Mouse (Mus musculus) cerebellum, adult 9-10 months (tissue): ENCODE results near the gene Dntt.

Experiments used
- DNase-seq: peaks from one replicate; pipeline ENCODE4 v3.0.0; 2022

The Dntt gene

DNA sequence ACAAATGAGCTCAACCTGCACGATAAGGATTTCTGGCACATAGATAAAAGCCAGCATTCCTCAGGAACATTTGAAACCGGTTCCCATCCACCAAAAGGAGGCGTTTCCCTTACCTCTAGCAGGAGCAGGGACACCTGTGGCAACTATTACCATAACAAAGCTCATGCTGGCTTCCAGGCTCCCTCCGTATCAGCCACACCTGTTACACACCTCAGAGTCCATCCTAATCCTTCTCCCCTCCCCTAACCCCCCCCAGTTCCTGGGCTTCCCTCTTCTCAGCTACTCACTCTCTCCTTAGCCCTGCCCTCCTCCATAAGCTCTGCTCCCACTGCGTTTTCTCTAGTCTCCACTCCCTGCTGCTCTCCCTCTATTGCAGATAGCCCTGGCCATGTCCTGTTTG lies 15.5 kb upstream of the Dntt start:
- no peak for DNase-seq

DNA sequence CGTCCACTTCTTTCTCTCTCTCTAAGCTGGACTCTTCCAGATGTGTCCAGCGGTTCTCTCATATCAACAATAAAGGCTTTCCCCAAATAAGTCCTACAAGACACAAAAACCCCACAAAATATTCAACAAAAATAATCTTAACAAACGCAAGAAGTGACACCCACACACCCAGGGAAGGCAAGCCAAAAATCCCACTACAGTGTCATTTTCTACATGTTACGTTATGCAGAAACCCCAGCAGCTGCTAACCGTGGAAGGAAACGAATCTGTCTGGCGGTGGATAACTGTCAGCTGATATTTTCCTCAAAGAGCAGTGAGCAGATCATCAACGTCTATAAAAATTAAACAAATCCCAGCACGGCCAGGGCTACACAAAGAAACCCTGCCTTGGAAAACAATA lies 15.1 kb upstream of the Dntt start:
- no peak for DNase-seq

DNA sequence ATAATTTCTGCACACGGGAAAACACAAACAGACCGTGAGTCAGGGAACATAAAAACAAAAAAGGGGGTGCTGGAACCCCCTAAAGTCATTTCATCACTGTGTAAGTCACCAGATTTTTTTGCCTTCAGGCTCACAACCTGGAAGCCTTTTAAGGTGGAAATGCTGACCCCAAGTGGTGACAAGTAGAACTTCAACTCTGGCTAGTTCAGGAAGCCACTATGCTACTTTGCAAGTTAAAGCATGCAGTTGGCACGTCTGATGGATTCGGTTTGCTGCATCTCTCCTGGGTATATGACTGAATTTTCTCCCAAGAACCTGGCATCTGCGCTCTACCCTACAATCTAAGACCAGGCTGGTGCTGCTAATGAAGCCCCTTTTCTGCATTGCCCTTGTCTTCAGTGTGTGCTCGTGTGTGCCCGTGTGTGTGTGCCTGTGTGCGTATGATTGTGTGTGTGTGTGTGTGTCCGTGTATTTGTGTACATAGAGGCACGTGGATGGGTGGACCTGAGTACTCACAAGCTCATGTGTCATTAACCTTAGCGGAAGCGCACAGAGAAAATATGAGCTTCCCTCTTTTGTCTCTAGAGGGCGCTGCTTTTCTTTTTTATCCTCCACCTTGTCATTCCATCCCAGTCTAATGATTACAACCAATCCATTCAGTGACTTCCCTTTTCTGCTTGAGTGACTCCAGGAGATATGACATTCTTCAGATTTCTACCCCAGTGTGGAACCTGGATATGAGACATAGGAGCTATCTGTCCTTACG lies 12.9 kb upstream of the Dntt start:
- DNase-seq: peak; percentile 16

DNA sequence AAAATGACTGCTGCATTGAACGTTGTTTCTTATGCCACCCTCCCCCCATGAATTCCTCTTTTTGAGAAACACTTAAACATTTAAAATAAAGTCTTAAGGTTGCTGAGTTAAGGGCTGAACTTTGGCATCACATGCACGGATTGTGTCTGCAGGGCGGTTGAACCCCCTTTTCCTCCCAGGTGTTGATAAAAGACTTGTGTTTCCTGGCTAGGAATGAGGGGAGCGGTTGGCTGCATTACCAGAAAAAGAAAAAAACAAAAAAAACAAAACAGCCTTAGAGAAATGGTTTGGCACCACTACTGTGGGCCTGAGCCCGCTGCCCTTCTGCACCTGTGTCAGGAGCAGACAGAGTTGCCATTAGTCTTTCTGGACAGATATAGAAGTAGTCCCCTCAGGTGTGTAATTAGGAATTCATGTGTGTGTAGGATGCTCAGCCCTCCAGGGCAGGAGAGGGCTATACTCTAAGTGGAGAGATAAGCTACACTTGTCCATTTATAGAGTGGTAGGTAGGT lies 9.9 kb upstream of the Dntt start:
- DNase-seq: no peak

DNA sequence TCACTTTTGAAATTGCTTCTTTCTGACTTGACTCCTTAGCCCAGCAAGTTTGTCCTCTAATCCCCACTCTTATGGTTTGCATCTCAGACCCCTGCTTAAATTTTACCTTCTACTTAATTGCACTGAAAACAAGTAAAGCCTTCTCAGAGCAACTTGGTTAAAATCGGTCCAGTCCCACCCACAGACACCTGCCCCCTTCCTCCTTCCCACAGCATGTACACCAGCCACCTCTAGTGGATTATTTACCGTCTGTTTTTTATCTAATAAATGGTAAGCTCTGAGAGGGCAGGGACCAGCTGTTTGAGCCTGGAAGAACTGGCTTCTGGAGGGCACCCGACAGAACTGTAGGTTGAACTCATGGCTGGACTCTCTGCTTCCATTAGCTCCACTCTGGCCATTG lies 8.5 kb upstream of the Dntt start:
- no peak for DNase-seq

DNA sequence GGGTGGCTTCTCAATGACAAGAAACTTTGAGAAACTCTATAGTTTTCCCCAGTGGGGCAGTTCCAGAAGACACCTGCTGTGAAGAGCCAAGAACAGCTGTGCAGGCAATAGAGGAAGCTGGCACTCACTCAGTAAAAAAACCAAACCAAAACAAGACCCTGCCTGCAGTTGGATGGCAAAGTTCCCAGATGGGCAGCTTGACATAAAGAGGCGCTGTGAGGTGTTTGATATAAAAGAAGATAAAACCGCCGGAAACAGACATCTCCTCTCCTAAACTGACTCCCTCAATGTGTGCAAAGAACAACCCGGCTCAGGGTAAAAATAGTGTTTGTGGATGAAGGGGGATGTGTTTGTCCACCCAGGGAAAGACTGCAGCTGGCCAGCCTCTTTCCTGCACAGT lies 6.8 kb upstream of the Dntt start:
- no peak for DNase-seq

DNA sequence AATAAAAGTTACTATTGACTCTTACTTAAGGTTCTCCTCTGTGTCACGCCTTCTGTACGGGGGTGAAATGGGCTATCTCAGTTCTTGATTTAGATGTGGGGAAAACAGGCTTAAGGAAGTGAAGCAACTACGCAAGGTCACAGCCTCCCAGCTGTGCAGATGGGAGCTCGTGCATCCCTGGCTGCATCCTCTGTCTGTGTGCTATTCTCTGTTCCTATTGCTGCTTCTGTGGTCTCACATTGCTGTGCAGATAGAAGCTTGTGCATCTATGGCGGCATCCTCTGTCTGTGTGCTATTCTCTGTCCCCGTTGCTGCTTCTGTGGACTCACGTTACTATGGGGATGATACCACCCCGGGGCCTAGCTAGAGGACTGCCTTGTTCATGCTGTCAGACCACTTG lies 2.5 kb upstream of the Dntt start:
- DNase-seq: no peak

DNA sequence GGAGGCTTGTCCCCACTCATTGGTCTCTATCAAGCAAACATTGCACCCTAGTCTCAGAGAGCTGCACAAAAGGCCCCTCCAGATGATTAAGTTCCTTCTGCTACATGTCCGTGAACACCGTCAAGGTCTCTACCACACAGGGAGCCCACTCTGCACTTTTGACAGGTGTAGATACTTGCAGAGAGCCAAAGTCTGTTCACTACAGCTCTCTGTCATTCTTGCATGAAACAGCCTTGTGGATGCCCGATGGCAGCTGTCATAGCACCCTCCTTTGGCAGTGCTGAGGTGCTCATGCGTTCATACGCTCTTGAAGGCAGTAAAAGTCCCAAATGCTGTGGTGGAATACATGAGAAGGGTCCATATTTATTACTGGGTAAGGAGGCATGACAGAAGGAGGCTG lies 2.1 kb upstream of the Dntt start:
- no peak for DNase-seq

DNA sequence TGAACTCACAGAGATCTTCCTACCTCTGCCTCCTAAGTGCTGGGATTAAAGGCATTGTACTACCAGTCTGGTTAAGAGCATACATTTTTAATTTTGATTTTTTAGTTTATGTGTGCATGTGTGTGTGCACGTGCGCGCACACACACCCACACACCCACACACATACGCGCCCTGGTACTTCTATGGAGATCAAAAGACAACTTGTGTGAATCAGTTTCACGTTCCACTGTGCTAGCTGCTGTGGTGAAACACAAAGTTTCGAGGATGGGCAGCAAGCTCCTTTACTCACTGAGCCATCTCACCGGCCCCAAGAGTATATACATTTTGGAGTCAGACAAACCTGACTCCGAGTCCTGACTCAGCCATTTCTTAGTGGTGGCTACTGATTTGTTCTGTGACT lies 1.5 kb upstream of the Dntt start:
- no peak for DNase-seq

DNA sequence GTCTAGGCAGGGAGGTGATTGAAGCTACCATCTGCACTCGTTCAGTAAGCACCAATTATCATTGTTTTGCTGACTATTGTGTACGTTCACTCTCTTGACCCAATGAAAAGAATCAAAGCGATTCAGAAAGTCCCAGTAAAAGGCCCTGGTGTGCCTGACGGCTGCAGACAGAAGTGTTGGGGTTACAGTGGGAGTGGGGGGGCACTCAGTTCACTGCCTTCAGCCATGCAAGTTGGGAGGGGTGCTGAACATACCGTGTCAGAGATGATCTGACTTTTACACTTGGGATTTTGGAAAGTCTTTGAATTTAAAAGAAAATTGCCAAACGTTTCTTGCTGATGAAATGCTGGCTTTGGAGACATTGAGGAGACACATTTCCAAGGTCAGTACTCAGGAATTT lies 1.1 kb downstream of the Dntt start:
- no peak for DNase-seq

DNA sequence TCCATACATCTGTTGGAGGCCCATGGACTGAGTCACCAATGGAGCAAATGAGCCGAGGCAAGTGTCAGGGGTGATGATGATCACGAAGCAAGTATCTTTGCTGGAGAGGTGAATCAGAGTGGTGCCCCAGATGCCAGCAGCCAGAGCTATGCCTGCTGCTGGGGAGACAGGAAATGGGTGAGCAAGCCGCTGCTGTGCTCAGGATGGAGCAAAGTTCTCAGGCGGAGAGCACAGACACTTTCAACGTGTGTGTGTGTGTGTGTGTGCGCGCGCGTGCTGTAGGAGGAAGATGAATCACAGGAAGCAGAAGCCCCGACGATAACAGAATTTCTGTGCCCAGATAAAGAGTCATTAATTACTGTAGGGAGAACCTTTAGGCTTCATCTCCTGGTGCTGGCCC lies 1.9 kb downstream of the Dntt start:
- no peak for DNase-seq

DNA sequence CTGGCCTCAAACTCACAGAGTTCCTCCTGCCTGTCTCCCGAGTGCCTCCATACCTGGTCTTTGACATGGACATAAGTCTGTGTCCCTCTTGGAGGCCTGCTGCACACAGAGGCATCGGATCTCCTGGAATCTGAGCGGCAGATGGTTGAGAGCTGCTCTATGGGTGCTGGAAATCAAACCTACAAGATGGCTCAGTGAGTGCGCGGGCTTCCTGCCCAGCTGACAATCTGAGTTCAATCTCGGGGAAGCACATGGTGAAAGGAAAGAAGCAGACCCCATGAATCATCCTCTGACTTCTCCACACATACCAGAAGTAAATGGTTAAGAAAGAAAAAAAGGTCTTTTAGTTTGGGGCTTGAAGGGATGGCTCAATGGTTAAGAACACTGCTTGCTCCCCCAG lies 2.8 kb downstream of the Dntt start:
- DNase-seq: no peak

DNA sequence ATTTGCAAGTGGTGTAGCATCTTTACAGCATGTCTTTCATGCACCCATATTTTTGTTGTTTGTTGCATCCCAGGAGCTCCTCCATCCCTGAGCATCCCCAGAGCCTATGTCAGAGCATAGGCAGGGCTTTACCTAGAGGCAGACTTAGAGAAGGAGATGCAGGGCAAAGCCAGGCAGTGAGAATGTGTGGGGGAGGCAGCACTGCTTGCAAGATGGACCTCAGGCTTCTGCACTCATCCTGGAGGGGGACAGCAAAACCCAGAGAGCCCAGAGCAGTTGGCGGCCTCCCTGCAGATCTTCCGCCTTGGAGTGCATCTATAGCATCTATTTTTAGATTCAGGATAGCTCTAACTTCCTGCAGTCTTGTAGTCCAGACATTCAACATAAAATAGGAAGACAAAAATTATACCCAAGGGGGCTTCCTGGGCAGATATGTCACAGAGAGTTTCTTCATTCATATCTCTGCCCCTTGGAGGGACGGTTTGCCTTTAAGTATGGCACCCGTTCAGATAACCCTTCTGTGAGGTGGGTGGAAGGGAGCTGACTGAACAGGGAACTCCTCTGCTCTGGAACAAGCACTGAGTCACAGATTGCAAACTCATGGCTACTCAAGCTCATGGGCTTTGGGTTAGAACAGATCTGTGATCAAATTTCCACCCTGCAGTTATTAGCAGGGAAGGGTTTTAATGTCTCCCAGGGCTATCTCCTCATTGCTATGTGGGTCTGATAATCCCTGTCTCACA lies 6.9 kb downstream of the Dntt start:
- no peak for DNase-seq

DNA sequence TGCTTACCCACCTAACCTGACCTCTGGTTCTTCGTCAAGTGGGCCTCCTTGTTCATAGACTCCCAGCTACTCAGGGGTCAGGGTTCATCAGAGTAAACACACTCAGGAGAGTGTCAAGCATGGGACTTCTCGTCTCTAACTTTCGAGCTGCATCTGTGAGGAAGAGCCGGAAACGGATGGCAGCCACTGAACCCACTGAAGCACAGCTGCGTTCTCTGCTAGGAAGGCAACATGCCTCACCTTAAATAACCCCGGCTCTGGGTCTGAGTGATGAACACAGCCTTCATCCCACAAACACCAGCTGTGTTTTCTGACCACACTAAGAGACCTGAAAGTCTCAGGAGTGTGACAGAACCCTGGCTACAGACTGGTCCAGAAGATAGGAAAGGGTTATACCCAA lies 10.0 kb downstream of the Dntt start:
- DNase-seq: no peak

DNA sequence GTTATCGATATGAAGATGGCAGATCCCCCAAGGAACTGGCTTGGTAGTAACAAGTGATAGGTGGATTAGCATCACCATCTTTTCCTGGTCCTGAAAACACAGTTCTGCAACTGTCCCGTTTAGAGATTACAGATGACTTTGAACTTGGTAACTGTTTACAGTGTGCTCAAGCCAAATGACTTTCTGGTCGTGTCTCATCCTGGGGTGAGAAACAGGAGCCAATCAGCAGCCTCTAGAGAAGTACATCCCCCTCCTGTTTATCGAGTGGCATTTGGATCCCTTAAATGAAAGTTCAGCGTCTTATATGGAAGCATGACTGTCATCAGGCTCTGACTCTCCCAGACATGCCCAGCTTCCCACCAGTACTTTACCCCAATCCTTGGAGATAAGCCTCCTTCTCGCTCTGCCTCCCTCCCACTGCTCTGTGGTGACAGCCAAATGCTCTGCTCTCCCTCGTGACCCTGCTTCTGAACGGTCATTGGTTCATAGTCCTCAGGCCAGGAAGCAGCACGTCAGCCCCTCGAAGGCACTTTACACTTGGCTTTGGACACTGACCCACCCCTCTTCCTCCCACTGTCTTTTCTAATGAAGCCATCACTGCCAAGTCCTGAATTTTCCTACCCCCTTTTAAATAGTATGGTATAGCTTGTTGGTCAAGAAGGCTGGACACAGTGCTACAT lies 16.2 kb downstream of the Dntt start:
- DNase-seq: no peak

DNA sequence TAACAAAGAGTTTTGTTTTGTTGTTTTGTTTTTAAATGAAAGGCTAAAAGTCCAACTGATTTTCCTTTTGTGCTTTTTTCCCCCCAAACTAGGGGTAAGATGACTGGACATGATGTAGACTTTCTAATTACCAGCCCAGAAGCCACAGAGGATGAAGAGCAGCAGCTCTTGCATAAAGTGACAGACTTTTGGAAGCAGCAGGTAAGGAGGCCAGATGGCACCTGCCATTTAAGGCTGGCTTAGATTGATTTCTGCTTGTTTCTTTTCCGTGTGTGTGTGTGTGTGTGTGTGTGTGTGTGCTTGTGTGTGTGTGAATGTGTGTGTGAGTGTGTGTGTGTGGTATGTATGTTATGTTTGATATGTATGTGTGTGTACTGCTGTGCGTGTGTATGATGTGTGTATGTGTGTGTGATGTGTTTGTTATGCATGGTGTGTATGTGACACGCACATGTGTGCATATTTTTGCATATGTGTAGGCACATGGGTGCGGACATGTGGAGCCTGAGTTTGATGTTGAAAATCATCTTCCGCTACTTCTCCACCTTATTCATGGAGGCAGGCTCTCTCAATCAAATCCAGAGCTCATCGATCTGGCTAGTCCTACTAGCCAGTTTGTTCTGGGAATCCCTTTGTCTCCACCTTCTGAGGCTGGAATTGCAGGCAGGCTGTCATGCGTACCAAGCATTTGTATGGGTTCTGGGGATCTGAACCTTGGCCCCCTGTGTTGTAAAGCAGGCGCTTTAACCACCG lies 18.5 kb downstream of the Dntt start:
- no peak for DNase-seq

DNA sequence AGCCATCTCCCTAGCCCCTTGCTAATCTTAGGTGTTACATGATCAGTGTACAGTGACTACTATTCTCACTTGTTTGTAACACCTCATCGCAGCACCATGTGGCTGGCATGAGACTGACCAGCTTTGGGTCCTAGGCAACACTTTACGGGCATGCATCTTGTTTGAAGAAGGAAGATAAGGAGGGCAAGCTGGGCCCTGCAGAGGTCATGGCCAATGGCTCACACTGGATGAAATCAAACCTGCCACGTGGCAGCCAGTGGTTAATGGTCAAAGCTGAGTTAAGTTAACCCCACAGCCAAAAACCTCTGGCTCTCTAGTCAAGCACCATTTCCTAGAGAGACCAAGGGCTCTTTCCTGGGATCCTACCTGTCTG lies 19.1 kb downstream of the Dntt start:
- no peak for DNase-seq

DNA sequence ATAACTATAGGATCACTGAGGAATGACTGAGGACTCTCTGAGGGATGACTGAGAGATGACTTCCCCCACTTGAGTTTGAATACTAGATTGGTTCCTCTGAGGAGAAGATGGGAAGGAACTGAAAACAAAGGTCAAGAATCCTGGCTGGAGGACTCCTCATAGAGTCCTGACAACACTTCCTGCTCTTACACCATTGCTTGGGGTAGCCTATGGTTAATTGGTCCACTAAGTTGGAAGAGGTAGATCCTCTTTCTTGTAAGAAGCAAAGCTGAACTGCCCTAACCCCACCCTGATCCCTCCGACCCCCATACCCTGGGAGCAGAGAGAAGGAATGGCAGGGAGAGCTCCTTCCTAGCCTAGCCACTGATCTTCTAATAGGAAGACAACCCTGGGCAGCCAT lies 22.6 kb downstream of the Dntt start:
- DNase-seq: no peak

DNA sequence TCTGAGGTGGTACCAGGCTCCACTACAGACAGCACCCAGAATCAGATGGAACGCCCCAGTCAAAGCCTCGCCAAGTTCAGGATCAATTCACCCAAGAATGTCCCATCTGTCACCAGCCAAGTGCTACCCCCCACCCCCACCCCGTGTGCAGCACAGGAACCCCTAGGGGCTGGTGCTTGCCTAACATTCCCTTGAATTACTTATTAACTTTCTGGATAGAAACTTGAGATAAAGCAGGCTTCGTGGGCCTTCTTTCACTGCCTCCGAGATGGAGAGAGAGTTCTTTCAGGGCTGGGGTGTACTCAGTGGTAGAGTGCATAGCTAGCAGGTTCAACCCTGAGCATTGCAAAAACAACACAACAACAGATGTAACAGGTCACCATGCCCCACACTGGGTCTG lies 23.2 kb downstream of the Dntt start:
- no peak for DNase-seq

DNA sequence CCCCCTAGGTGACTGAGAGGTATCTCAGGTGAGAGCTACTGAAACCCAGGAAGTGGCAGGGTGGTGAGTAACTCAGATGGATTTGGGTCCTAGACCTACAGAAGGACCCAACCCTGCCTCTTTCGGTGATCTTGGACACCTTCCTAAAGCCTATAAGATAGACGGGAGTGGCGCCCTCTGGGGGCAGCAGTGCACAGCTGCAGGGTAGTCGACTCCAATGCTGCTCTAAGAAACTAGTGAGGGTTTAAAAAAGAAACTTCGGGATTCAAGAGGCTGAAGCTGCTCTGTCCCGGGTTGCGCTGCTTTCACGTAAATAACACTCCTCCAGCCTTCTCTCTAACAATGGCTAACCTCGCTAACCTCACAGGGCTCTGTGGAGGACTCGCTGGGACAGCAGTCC lies 24.5 kb downstream of the Dntt start:
- DNase-seq: no peak

DNA sequence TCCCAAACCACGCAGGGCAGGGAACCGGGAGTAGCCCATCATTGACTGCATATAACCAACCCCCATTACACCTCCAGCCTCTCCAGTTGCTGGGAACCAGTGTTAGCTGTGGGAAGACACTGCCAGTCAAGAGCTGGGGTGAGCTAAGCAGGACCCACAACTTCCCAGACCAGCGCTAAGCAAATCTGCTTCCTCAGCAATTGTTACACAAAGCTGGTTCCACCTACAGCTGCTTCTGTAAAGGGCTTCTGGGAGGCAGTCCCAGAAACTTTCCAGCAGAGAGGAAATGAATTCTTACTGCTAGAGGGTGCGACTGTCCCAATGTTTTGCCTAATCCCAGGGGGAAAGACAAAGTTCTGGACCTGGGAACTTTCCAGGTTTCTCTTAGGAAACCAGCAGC lies 25.6 kb downstream of the Dntt start:
- no peak for DNase-seq

DNA sequence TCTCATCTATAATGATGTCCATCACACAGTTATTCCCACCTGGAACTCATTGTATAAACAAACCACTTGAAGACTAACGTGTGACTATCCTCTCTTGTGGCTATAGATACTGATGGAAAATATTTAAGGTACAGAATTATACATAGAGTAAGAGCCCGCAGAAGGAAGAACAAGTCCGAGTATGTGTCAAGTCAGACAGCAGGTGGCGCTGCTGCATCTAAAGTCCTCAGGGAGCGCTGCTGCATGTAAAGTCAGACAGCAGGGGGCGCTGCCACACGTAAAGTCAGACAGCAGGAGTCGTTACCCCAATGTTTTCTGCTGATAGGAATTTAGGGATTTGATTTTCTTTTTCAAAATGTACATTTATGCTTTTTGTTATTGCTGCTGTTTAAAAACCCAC lies 42.4 kb downstream of the Dntt start:
- DNase-seq: peak; percentile 77

DNA sequence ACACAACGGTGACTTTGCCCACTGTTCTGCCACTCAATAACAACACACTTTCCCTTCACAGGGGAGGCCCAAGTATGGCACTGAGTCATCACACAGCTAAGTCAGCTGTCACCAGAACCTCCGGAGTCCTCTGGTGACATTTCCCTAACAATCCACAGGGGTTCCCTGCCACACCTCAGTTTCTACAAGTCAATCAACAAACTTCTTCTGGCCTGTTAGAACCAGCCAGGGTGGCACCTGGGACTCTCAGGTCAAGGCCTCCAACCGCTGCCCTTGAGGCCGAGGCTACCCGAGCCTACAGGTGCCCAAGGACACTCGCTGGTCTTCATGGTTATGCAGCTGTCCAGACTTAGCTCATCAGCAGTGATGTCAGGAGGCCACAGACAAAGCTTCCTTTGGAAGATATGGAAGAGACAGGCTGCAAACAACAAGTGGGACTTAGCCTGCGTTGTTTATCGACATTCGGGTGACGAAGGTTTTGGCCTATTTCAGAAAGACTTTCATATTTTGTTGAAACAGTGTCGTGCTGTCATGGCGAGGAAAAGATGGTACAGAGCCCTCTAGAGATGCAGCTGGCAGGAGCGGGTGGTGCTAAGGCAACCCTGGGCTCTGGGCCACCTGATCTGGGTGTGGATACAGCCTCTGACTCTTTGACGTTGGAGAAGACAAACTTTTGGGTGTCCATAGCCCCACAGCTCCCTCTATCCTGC lies 44.8 kb downstream of the Dntt start:
- no peak for DNase-seq
